Mouse (Mus musculus) urinary bladder, adult 2 months (tissue): Measurements from ENCODE around the gene Rrp12. TPM values are rescaled to one million over a fixed set of nuclear protein-coding genes. Genes with fewer than 3 reads are reported as not detected.
A peak's percentile ranks its signal among the peaks of the same experiment; 100 is the strongest.
"Not testable (repeated sequence)": the region's sequence is repeated elsewhere in the genome, so short reads cannot be mapped to it uniquely, and the experiment has no call there.

Experiments used
- DNase-seq: peaks from one replicate; pipeline ENCODE4 v3.0.0; 2022; ENCODE audit warnings: low spot score
- polyA plus RNA-seq: library from polyadenylated mRNA; depleted of rRNA; stranded (reverse); fragments of >200 nt; gene quantifications from 2 replicates; pipeline ENCODE4 v1.2.3, GENCODE M21; 2012; rRNA removed

Gene Rrp12
- 6.1 and 6.4 TPM in 2 replicates for polyA plus RNA-seq

DNA sequence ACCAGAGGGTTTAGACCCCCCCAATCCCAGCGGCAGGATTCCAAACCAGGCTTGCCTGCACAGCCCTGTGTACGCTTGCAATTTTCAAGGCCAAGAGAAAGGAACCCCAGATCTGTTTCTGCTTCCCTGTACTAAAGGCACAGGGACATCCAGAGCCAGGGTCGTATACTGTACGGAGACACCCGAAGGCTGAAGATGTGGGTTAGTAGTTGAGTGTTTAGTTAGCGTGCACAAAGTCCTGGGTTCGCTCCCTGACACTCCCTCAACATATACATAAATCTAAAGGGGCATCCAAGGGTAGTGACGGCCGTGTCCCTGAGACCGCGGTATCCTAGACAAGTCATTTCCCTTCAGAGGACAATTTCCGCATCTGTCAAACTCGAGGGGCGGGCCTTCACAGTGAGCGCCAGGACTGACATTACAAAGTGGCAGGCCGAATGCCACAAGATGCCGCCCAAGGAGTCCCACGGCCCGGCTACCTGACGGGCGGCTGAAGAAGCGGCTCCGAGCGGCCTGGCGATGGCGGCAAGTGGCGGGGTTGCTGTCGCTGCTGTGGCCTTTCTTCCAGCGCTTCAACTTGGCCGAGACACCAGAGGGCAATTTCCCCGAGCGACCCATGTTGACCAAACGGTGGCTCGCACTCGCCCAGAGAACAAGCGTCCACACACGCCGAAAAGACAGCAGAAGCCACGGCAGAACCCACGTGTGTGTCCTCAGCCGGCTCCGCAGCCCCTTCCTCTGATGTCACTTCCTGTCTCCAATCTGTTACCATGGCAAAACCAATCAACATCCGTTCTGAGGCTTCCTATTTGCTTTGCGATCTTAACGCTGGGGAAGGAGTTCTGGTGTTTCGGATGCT is at the start of gene Rrp12:
Rrp12 (minus strand) TSS at position 714 of the 859 bp plus-strand sequence.
- DNase-seq: peak; percentile 46

DNA sequence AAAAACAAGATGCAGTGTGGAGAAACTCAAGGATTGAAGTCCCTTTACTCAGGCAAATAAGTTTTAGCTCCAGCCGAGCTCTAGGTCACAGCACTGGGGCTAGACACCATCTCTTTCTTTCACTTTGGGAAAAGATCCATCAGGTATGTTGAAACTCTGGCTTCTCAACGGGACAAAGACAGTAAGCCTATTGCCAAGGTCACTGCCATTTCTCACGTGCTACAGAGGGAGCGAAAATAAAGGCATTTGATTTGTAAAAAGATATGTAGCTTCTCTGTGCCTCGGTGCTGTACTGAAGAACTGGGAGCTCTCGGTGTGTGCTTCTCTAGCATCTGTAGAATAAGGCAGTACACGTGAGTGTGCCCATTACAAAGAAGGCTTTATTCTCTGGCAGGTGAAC is 47.9 kb upstream of the Rrp12 start:
- DNase-seq: no peak

DNA sequence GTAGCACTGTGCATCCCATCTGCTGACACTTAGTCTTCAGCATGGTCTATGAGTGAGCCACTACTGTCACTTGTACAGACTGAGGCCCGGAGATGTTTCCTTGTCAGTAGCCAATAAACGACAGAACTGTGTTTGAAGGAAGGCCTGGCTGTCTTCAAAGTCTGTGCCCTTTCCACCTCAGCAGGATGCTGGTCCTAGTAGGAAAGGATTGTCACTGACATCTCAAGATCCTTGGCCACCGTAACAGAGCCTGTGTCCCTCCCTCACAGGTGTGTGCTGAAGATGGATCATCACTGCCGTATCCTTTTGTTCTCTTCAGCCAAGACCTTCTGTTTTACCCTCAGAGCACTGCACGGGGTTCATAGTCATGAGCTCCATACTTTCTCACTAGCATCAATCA is 42.6 kb upstream of the Rrp12 start:
- DNase-seq: no peak

GRCm38 (mm10) chr19:41935921-41936320 is 39.9 kb upstream of the Rrp12 start:
- no peak for DNase-seq

DNA sequence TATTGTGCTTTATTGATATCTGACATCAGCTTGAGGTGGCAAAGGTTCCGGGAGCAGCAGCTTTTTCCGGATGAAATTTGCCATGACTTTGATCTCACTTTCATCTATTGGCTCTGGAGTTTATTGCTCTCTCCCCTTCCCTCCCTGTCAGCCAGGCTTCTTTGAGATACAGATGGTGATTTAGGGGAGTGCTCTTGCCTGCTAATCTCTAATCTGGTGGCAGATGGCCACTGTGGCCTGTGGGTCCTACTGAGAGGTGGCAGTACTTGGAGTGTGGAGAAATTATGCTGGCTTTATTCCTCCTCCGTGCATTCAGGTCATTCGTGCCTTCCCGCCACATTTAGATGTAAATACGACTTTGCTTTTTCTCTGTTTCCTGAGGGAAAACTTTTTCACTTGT is 38.2 kb upstream of the Rrp12 start:
- DNase-seq: no peak

GRCm38 (mm10) chr19:41933179-41934086 is 37.5 kb upstream of the Rrp12 start, which contains the start of the genes Exosc1 and Zdhhc16:
Gene Exosc1 (minus strand): TSS chr19:41933423.
Gene Zdhhc16 (plus strand): TSS chr19:41933480.
- peak; percentile 98 for DNase-seq

DNA sequence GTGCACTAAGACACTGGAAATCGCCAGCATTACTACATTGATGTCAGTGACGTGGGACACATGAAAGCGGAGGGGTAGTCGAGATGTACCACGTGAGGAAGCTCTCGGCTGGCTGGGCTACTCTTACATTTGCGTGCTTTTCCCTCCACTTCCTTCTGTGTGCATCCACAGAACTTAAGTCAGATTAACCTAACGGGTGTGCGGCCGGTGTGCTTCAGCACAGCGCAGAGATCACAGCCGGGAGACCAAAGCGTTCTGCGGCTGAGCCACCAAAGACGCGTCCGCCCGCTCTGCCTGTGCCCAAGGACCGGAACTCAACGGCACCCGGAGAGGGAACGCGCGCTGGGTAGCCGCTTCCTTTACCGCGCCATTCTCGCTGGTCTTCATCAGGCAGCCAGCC is 36.7 kb upstream of the Rrp12 start:
- DNase-seq: no peak

DNA sequence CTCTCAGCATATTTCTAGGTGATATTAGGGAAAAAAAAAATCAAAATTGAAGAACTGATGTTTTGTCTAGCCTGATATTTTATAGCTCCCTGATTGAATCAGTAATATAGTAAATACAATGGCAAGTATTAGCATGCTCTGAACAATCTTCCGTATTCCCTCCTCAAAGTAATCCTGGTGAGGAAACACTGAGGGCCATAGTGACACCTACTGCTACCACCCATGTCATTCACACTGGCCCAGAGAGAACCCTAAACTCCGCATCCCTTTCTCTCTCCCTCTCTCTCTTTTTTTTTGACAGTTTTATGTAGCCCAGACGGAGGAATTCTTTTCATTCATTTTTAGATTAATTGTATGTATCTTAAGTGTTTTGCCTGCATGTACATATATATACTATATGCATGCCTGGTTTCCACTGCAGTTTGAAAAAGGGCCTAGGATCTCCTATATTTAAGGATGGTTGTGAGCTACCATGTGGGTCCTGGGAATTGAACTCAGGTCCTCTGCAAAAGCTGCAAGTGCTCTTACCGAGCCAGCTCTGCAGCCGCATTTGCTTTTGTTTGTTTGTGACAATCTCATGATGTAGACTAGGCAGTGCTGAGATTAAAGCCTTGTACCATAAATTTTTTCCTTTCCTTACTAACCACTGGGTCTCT is 24.6 kb upstream of the Rrp12 start:
- no peak for DNase-seq

- DNase-seq: no peak
These were observed 23.5 kb upstream of the Rrp12 start for GRCm38 (mm10) chr19:41919471-41919870.

DNA sequence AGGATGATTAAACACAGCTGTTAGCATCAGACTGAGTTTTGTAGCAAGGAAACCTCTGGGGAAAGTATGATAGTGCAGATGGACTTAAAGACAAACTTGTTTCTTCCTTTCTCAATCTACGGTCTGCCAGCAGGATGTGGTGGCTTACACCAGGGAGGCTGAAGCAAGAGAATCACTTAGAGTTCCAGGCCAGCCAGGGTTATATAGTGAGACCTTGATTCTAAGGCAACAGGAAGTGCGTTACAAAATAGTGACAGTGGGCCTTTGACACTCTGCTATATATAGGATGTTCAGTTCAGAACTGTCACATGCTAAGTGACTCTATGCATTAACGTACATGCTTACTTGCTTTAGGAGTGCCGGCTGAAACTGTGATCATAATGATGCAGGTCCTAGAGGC is 20.9 kb upstream of the Rrp12 start:
- no peak for DNase-seq

DNA sequence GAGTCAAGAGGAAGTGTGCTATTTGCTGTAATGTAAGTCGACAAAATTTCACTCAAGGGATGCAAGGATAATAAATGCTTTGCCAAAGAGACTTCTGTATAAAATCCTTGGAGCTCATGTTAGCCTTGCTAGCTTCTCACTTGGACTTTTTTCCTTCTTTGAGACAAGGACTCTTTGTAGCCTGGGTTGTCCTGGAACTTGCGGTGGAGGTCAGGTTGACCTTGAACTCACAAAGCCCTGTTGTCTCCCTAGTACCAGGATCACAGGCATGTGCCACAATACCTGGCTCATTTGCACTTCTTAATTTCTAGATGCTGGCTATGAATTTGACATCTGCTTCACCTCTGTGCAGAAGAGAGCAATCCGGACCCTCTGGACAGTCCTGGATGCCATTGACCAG is 19.3 kb upstream of the Rrp12 start:
- no peak for DNase-seq

DNA sequence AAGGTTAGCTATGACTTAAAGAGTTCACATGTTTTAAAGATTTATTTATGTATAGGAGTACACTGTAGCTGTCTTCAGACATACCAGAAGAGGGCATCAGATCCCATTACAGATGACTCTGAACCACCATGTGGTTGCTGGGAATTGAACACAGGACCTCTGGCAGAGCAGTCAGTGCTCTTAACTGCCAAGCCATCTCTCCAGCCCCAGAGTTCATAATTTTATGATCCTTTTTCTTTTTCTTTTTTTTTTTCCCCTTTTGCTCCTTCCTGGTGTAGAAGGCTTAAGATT is 18.6 kb upstream of the Rrp12 start:
- DNase-seq: not testable (repeated sequence)

GRCm38 (mm10) chr19:41913774-41914591 is 18.0 kb upstream of the Rrp12 start:
- no peak for DNase-seq

DNA sequence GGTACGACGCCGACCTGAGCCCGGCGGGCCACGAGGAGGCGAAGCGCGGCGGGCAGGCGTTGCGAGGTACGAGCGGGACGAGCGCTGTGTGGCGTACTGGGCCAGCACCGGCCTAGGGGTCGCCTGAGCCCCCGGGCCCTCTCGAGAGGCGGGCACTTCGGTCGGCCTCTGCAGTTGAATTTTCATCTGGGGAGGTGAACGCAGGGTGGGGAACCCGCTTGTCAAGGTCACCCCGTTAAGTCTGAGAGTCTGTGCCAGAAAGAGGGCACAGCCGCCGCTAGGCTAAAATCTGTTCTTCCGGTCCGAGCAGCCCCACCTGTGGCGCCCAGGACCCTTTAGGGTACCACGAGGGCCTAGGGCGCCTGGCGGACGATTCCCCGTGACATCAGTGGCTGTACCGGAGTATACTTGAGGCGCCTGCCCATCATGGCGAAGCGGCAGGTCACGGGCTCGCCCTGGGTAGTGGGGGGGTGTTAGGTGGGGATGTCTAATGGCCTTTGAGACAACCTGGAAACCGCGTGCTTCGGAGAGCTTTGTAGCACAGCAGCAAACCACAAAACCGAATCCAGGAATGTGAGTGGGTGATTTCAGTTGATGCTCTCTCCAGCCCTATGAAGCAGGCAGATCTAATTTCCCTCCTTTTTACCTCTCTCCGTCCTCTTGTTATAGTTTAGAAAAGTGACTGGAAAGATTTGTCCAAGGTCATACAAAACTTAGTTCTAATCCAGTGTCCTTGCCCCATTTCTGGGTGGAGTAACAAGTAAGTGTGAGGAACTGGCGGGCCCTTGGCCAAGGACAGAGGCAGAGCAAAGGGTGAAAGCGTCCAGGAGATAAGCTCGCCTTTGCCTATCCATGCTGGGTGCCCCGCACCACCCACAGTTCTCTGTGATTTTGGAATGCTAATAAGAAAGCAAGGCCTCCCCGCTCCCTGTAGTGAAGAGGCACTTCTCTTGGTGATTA is 16.4 kb upstream of the Rrp12 start:
- no peak for DNase-seq

- peak; percentile 86 for DNase-seq
These were observed 15.5 kb upstream of the Rrp12 start, which contains the start of gene Pgam1 for GRCm38 (mm10) chr19:41911178-41912073. Gene Pgam1 (plus strand): TSS chr19:41911923.

- no peak for DNase-seq
These were observed 14.4 kb upstream of the Rrp12 start for GRCm38 (mm10) chr19:41910396-41910795.

- no peak for DNase-seq
These were observed 12.8 kb upstream of the Rrp12 start for GRCm38 (mm10) chr19:41908736-41909135.

DNA sequence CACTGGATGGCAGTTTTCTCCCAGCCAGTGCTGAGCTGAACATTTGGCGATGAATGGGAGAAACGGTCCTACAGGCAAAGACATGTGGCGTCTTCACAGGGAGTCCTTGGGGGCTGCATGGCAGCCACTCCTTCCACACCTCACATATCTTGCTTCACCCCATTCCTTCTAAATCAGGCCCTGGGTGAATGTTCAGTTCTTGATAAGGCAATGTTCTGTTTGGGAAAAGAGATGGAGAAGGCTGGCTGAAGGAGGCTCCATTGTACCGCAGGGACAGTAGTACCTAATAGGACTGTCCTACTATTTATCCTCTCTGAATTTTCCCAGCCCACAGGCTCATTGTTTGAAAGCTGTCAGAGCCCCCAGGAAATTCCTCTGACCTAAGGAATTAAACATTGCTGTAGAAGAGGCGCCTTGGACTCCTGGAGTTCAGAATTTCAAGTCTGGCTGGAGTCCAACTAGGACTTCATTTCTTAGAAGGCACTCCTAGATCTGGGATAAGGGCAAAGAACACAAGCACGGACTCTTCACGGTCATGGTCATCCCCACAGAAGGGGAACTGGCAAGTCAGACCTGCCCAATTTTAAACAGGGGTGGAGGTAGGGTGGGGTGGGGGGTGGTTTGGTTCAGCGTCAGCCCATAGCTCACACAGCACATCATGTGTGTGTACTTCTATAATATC is 11.2 kb upstream of the Rrp12 start:
- no peak for DNase-seq
